ENCODE assay signal across 29 mouse cellular contexts in the genomic region with DNA sequence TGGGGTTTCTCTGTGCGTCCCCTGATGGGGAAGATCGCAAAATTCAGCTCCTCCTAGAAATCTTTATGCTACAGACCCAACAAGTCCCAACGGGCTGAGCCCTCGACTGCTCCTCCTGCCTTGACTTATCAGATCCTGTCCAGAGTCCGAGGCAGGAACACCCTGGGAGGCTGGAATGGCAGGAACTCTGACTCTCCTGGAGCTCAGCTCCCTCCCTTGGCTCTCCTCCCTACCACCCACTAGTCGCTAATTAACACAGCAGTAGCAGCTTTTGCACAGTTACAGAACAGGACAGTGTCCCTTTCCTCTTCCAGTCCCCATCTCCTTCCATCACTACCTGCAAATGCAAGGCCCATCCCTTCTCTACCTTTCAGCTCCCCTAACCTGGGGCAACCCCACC. TPM values are rescaled to one million over a fixed set of nuclear protein-coding genes. Genes with fewer than 3 reads are reported as not detected.
A peak's percentile ranks its signal among the peaks of the same experiment; 100 is the strongest.
DNase-seq lines count a peak whose midpoint lies in the region; ATAC-seq and TF ChIP-seq lines count a peak whose summit lies in the region.
"Had no signal": no experiment of that assay in that cellular context is flagged by ENCODE, and none has a peak within 500 bp of the region (broad histone marks: within the 10 kb centered on the region; RNA-seq: fewer than 3 reads in every experiment).

No protein-coding gene starts in this region.

- no peak for ATAC-seq in heart, postnatal 0 days (ENCODE audit: insufficient read depth, low read depth)
- ATAC-seq in kidney, embryonic 16.5 days (ENCODE audit: low FRiP score, low TSS enrichment) = peak; percentile 74; the same call in 1 of the 2 replicates
- ATAC-seq: forebrain, embryonic 16.5 days; hindbrain, postnatal 0 days; intestine, embryonic 16.5 days; midbrain, embryonic 16.5 days had no signal

- no peak overlapping the region for H3K4me2 ChIP-seq in heart, postnatal 0 days (ENCODE audit: low read depth, low read length)
- no peak overlapping the region for H3K4me2 ChIP-seq in kidney, embryonic 16.5 days (replicated peaks; ENCODE audit: low read depth, low read length)
- H3K4me2 ChIP-seq: liver, embryonic 15.5 days; neural tube, embryonic 13.5 days had no signal

- H3K4me3 ChIP-seq in heart, postnatal 0 days (ENCODE audit: low read depth, low read length) = no peak overlapping the region; the same call in 1 of the 2 replicates
- H3K4me3 ChIP-seq in thymus, adult 2 months (ENCODE audit: control insufficient read depth, insufficient read depth, low read length) = peak overlapping the region; percentile 42
- H3K4me3 ChIP-seq in kidney, embryonic 16.5 days (ENCODE audit: low read length) = no peak overlapping the region
- no peak overlapping the region for H3K4me3 ChIP-seq in lung, adult 2 months (replicated peaks; ENCODE audit: extremely low read depth, low read depth, low read length)
- H3K4me3 ChIP-seq: heart, adult 2 months; hindbrain, embryonic 10.5 days; liver, embryonic 15.5 days; myocyte; neural tube, embryonic 13.5 days had no signal

- no peak for TF ChIP-seq CTCF in heart, postnatal 0 days (IDR thresholded peaks at IDR 0.05; ENCODE audit: low read depth)
- TF ChIP-seq CTCF in thymus, adult 2 months (IDR thresholded peaks at IDR 0.05; ENCODE audit: borderline replicate concordance, control insufficient read depth, extremely low read depth, insufficient read depth, low read length, poor library complexity) = no peak
- no peak for TF ChIP-seq CTCF in lung, adult 2 months (IDR thresholded peaks at IDR 0.05; ENCODE audit: insufficient read depth, low read length)

- no peak overlapping the region; the same call in 1 of the 2 replicates for H3K9ac ChIP-seq in heart, postnatal 0 days (replicated peaks; ENCODE audit: low read depth, low read length)
- no peak overlapping the region for H3K9ac ChIP-seq in kidney, embryonic 16.5 days (replicated peaks; ENCODE audit: low read length)
- H3K9ac ChIP-seq: liver, embryonic 15.5 days; neural tube, embryonic 13.5 days had no signal

- WGBS in heart, postnatal 0 days = 36% methylated on average over 6 of the region's 6 CpGs
- 68% methylated on average over 6 of the region's 6 CpGs for WGBS in thymus, adult 2 months
- 54% methylated on average over 6 of the region's 6 CpGs for WGBS in kidney, embryonic 16.5 days
- WGBS in lung, adult 2 months = 50% methylated on average over 6 of the region's 6 CpGs

- H3K36me3 ChIP-seq in heart, postnatal 0 days (replicated peaks; ENCODE audit: control insufficient read depth, insufficient read depth, low read length) = no peaks in the 10 kb centered on the region
- H3K36me3 ChIP-seq in thymus, adult 2 months (ENCODE audit: control insufficient read depth, insufficient read depth, low read length) = no peaks in the 10 kb centered on the region
- no peaks in the 10 kb centered on the region for H3K36me3 ChIP-seq in kidney, embryonic 16.5 days (ENCODE audit: insufficient read depth, low read length)
- H3K36me3 ChIP-seq: G1E; hindbrain, embryonic 10.5 days; liver, embryonic 15.5 days; neural tube, embryonic 13.5 days had no signal

- TF ChIP-seq EP300 in heart, postnatal 0 days (IDR thresholded peaks at IDR 0.05; ENCODE audit: low read depth) = no peak

- no peaks in the 10 kb centered on the region for H3K9me3 ChIP-seq in heart, postnatal 0 days (replicated peaks; ENCODE audit: control insufficient read depth, low read length)
- no peaks in the 10 kb centered on the region for H3K9me3 ChIP-seq in kidney, embryonic 16.5 days (ENCODE audit: low read length)
- H3K9me3 ChIP-seq: liver, embryonic 15.5 days; neural tube, embryonic 13.5 days had no signal

- DNase-seq in heart, postnatal 0 days (ENCODE audit: low spot score) = no peak
- DNase-seq in heart, postnatal 4 days = no peak
- DNase-seq in thymus, adult 2 months = no peak
- DNase-seq in thymus, postnatal 10 days (ENCODE audit: low spot score in 2 of 2) = no peak
- DNase-seq in thymus, postnatal 4 days = peak; percentile 45
- DNase-seq in lung, adult 2 months = no peak
- no peak for DNase-seq in cerebellum, postnatal 14 days
- DNase-seq: adrenal gland, adult 2 months; B cell, adult 2 months; cerebellum, adult 11-12 months; embryo, embryonic 11 days; gastrocnemius, postnatal 14 days; layer of hippocampus, postnatal 36 days; lung, postnatal 4 days; retina, postnatal 1 day; right cerebral cortex, postnatal 25 days; spleen, adult 18-20 months had no signal

- no peak for TF ChIP-seq POLR2A in thymus, adult 2 months (IDR thresholded peaks at IDR 0.05; ENCODE audit: control insufficient read depth, extremely low read depth, insufficient read depth, low read length, poor library complexity)
- no peak for TF ChIP-seq POLR2A in lung, adult 2 months (IDR thresholded peaks at IDR 0.05; ENCODE audit: borderline replicate concordance, extremely low read depth, low read depth, low read length)

- peaks cover 10% of the 10 kb centered on the region; the same call in 1 of the 2 replicates for H3K4me1 ChIP-seq in heart, postnatal 0 days (ENCODE audit: control insufficient read depth, insufficient read depth)
- H3K4me1 ChIP-seq in thymus, adult 2 months (replicated peaks; ENCODE audit: control insufficient read depth, insufficient read depth, low read length) = peaks cover 74% of the 10 kb centered on the region
- H3K4me1 ChIP-seq in kidney, embryonic 16.5 days (ENCODE audit: insufficient read depth, low read length) = peaks cover 6% of the 10 kb centered on the region; the same call in 1 of the 2 replicates
- no peaks in the 10 kb centered on the region for H3K4me1 ChIP-seq in lung, adult 2 months (ENCODE audit: control insufficient read depth, insufficient read depth, low read length)
- H3K4me1 ChIP-seq: liver, embryonic 15.5 days; neural tube, embryonic 13.5 days had no signal

- H3K27ac ChIP-seq in heart, postnatal 0 days (ENCODE audit: low read depth) = peak overlapping the region; percentile 3; the same call in 1 of the 2 replicates
- H3K27ac ChIP-seq in thymus, adult 2 months (ENCODE audit: control insufficient read depth, insufficient read depth, low read length) = peak overlapping the region; percentile 95
- no peak overlapping the region for H3K27ac ChIP-seq in kidney, embryonic 16.5 days (ENCODE audit: low read length)
- H3K27ac ChIP-seq: heart, adult 2 months; hindbrain, postnatal 0 days; liver, embryonic 15.5 days; neural tube, embryonic 13.5 days had no signal

- H3K27me3 ChIP-seq in heart, postnatal 0 days (ENCODE audit: control insufficient read depth, insufficient read depth, low read length) = no peaks in the 10 kb centered on the region
- no peaks in the 10 kb centered on the region for H3K27me3 ChIP-seq in thymus, adult 2 months (ENCODE audit: control insufficient read depth, insufficient read depth, low read length)
- no peaks in the 10 kb centered on the region for H3K27me3 ChIP-seq in kidney, embryonic 16.5 days (ENCODE audit: insufficient read depth, low read length)
- H3K27me3 ChIP-seq: CH12.LX; neural tube, embryonic 13.5 days had no signal

RNA-seq across cellular contexts. Expression of a gene that starts 0.8 kb away (rescaled TPM):
- total RNA-seq in heart, postnatal 0 days (2014; rRNA removed; ENCODE audit: low replicate concordance) = 0.95 and 1.3 TPM in 2 replicates
- 5.1 and 5.6 TPM in 2 replicates for polyA plus RNA-seq in heart, postnatal 0 days (2015; fragmentation: Nextera tagmentation; extraction: Ambion mirVana)
- 1 to 10 TPM; 3.5 to 4.6 TPM for total RNA-seq in heart, postnatal 4 days (2021)
- polyA plus RNA-seq in thymus, adult 2 months (2012; rRNA removed) = 276 and 294 TPM in 2 replicates
- polyA plus RNA-seq in kidney, embryonic 16.5 days (2015; fragmentation: Nextera tagmentation; extraction: Ambion mirVana) = 0.45 and 0.60 TPM in 2 replicates
- 4.0 and 18.9 TPM in 2 replicates for polyA plus RNA-seq in lung, adult 2 months (2012; rRNA removed)
- polyA plus RNA-seq: G1E had no signal

RNA-seq across cellular contexts. Expression of a gene that starts 24.7 kb away (rescaled TPM):
- total RNA-seq in heart, postnatal 0 days (2014; rRNA removed; ENCODE audit: low replicate concordance) = 14.7 and 23.0 TPM in 2 replicates
- 18.5 and 19.5 TPM in 2 replicates for polyA plus RNA-seq in heart, postnatal 0 days (2015; fragmentation: Nextera tagmentation; extraction: Ambion mirVana)
- total RNA-seq in heart, postnatal 4 days (2021) = 10 to 100 TPM; 16.0 to 19.7 TPM
- polyA plus RNA-seq in thymus, adult 2 months (2012; rRNA removed) = 5.6 and 6.0 TPM in 2 replicates
- polyA plus RNA-seq in kidney, embryonic 16.5 days (2015; fragmentation: Nextera tagmentation; extraction: Ambion mirVana) = 31.0 and 33.0 TPM in 2 replicates
- 3.1 and 5.0 TPM in 2 replicates for polyA plus RNA-seq in lung, adult 2 months (2012; rRNA removed)

RNA-seq across cellular contexts. Expression of a gene that starts 37.4 kb away (rescaled TPM):
- 51.6 and 57.8 TPM in 2 replicates for total RNA-seq in heart, postnatal 0 days (2014; rRNA removed; ENCODE audit: low replicate concordance)
- 15.5 and 17.6 TPM in 2 replicates for polyA plus RNA-seq in heart, postnatal 0 days (2015; fragmentation: Nextera tagmentation; extraction: Ambion mirVana)
- 10 to 100 TPM; 32.7 to 33.4 TPM for total RNA-seq in heart, postnatal 4 days (2021)
- 276 and 278 TPM in 2 replicates for polyA plus RNA-seq in thymus, adult 2 months (2012; rRNA removed)
- polyA plus RNA-seq in kidney, embryonic 16.5 days (2015; fragmentation: Nextera tagmentation; extraction: Ambion mirVana) = 36.3 and 36.4 TPM in 2 replicates
- 94.2 and 133 TPM in 2 replicates for polyA plus RNA-seq in lung, adult 2 months (2012; rRNA removed)

RNA-seq across cellular contexts. Expression of a gene that starts 48.0 kb away (rescaled TPM):
- total RNA-seq in heart, postnatal 0 days (2014; rRNA removed; ENCODE audit: low replicate concordance) = 56.5 and 76.1 TPM in 2 replicates
- polyA plus RNA-seq in heart, postnatal 0 days (2015; fragmentation: Nextera tagmentation; extraction: Ambion mirVana) = 90.9 and 92.1 TPM in 2 replicates
- 10 to 100 TPM; 58.7 to 59.2 TPM for total RNA-seq in heart, postnatal 4 days (2021)
- polyA plus RNA-seq in thymus, adult 2 months (2012; rRNA removed) = 62.1 and 62.8 TPM in 2 replicates
- polyA plus RNA-seq in kidney, embryonic 16.5 days (2015; fragmentation: Nextera tagmentation; extraction: Ambion mirVana) = 81.7 and 81.9 TPM in 2 replicates
- 158 and 174 TPM in 2 replicates for polyA plus RNA-seq in lung, adult 2 months (2012; rRNA removed)

Comparison
In these comparisons a context has a peak if more than half of its experiments do, and no peak if none do; other contexts are left out.
1. RNA of a gene that starts 0.8 kb away (polyA plus RNA-seq): 276 to 294 TPM in thymus, adult 2 months; 4.0 to 18.9 TPM in lung, adult 2 months, 5.1 to 5.6 TPM in heart, postnatal 0 days and 0.45 to 0.60 TPM in kidney, embryonic 16.5 days; every median in the first group is over 10 times any median in the second.